Mouse (Mus musculus): Measurements from ENCODE around the gene Tfap2c. TPM values are rescaled to one million over a fixed set of nuclear protein-coding genes. Genes with fewer than 3 reads are reported as not detected.

Tfap2c gene
- polyA plus RNA-seq, 1 experiment from 2014 or later: 12.5 TPM

- peak overlapping the region; percentile 37; the same call in 1 of the 2 replicates for H3K4me2 ChIP-seq (replicated peaks; ENCODE audit: low read depth)
- 8% methylated on average over 27 of the region's 27 CpGs for WGBS
- peaks cover 47% of the 10 kb centered on the region for H3K27me3 ChIP-seq (ENCODE audit: control insufficient read depth, insufficient read depth, low read length)
- H3K27ac ChIP-seq (replicated peaks): no peak overlapping the region
- H3K4me3 ChIP-seq (ENCODE audit: low read depth, low read length): peak overlapping the region; percentile 21
- no peaks in the 10 kb centered on the region for H3K9me3 ChIP-seq (ENCODE audit: control insufficient read depth, low read length)
- ATAC-seq (ENCODE audit: low FRiP score, low TSS enrichment) (no peak), DNase-seq (ENCODE audit: low spot score) (no peak)
- no peaks in the 10 kb centered on the region for H3K4me1 ChIP-seq (replicated peaks; ENCODE audit: control insufficient read depth, insufficient read depth)
- no peak overlapping the region for H3K9ac ChIP-seq (ENCODE audit: low read length)
- no peaks in the 10 kb centered on the region; the same call in 1 of the 2 replicates for H3K36me3 ChIP-seq (ENCODE audit: control insufficient read depth, insufficient read depth, low read length)
- TF ChIP-seq EP300 (optimal IDR thresholded peaks at IDR 0.05) (no peak), CTCF (IDR thresholded peaks at IDR 0.05; ENCODE audit: low read depth) (no peak)
Measured at GRCm38 (mm10) chr2:172547807-172548586, 1.4 kb upstream of the Tfap2c start.

DNA sequence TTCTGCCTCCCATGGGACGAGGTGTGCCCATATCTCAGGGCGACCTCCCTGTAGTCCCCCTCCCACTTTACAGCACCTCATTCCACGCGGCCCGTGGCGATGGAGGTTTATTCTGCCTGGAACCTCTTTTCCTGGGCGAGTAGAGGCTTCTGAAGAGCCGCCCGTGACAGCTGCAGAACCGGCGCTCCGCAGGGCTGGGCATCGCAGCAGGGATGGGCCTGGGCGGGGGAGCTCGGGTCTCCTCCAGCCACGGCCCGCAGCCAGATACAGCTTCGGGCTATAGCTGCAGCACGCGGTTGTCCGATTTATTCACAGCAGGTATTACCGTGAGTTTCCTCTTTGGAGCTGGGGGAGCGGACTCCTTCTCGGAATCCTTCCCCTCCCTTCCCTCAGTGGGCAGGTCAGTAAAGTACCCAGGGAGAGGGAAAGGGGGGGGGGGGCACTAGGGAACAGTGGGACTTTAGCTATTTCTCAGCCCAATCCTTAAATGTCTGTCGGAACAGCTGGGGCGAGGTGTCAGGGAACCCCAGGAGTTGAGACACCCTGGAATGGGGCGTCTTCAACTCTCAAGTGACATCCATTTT lies 629 bp upstream of the Tfap2c start:
- H3K36me3 ChIP-seq (ENCODE audit: control insufficient read depth, insufficient read depth, low read length): no peaks in the 10 kb centered on the region; the same call in 1 of the 2 replicates
- no peak overlapping the region for H3K9ac ChIP-seq (ENCODE audit: low read length)
- WGBS: 2% methylated on average over 26 of the region's 27 CpGs
- no peak for DNase-seq (ENCODE audit: low spot score)
- ATAC-seq (ENCODE audit: low FRiP score, low TSS enrichment): no peak
- no peak overlapping the region for H3K27ac ChIP-seq (replicated peaks)
- H3K9me3 ChIP-seq (ENCODE audit: control insufficient read depth, low read length): no peaks in the 10 kb centered on the region
- H3K4me1 ChIP-seq (replicated peaks; ENCODE audit: control insufficient read depth, insufficient read depth): no peaks in the 10 kb centered on the region
- TF ChIP-seq EP300 (optimal IDR thresholded peaks at IDR 0.05) (no peak), CTCF (IDR thresholded peaks at IDR 0.05; ENCODE audit: low read depth) (no peak)
- H3K4me3 ChIP-seq (ENCODE audit: low read depth, low read length): peak overlapping the region; percentile 47; the same call in 1 of the 2 replicates
- peaks cover 47% of the 10 kb centered on the region for H3K27me3 ChIP-seq (ENCODE audit: control insufficient read depth, insufficient read depth, low read length)
- peak overlapping the region; percentile 51 for H3K4me2 ChIP-seq (replicated peaks; ENCODE audit: low read depth)

DNA sequence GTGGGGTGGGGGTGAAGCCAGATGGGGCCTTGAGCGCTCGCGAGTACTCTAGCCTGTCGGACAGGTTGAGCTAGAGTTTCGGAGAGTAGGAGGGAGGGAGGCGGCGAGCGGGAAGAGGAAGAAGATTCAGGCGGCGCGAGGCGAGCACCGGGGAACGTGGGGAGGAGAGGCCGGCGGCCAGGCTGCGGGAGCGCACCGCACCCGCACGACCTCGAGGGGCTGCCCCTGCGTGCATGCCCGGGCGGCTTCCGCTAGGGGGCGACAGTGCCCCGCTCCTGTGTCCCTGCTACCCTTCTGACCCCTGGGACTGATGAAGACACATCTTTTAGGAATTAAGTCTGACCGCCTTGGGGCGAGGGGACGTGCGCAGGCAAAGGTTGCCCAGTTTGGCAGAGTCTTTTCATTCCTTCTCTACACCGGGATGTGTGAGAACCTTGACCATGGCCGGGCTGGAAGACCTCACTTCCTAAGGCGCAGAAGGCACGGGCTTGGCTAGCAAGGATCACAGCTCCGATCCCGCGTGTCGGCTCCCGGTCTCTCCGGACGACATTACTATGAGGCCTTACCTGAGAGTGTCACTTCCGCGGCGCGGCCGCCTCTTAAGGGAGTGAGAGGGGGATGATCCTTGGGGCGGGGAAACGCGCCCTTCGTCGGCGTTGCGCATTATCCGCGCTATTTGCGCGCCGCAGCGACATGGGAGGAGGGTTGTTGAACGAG lies 1.1 kb downstream of the Tfap2c start:
- DNase-seq (ENCODE audit: low spot score) (peak; percentile 58), ATAC-seq (ENCODE audit: low FRiP score, low TSS enrichment) (0 out of 2 replicates have a peak, but pooled peaks have one; percentile 31)
- H3K4me1 ChIP-seq (replicated peaks; ENCODE audit: control insufficient read depth, insufficient read depth): no peaks in the 10 kb centered on the region
- H3K27ac ChIP-seq (replicated peaks): no peak overlapping the region
- H3K4me3 ChIP-seq (ENCODE audit: low read depth, low read length): peak overlapping the region; percentile 47
- no peaks in the 10 kb centered on the region for H3K9me3 ChIP-seq (ENCODE audit: control insufficient read depth, low read length)
- under 1% methylated on average over 50 of the region's 62 CpGs for whole genome bisulfite sequencing
- TF ChIP-seq EP300 (optimal IDR thresholded peaks at IDR 0.05) (no peak), CTCF (IDR thresholded peaks at IDR 0.05; ENCODE audit: low read depth) (peak; percentile 78)
- H3K27me3 ChIP-seq (ENCODE audit: control insufficient read depth, insufficient read depth, low read length): peaks cover 52% of the 10 kb centered on the region
- H3K4me2 ChIP-seq (replicated peaks; ENCODE audit: low read depth): peak overlapping the region; percentile 51
- no peaks in the 10 kb centered on the region for H3K36me3 ChIP-seq (ENCODE audit: control insufficient read depth, insufficient read depth, low read length)
- H3K9ac ChIP-seq (ENCODE audit: low read length): no peak overlapping the region

DNA sequence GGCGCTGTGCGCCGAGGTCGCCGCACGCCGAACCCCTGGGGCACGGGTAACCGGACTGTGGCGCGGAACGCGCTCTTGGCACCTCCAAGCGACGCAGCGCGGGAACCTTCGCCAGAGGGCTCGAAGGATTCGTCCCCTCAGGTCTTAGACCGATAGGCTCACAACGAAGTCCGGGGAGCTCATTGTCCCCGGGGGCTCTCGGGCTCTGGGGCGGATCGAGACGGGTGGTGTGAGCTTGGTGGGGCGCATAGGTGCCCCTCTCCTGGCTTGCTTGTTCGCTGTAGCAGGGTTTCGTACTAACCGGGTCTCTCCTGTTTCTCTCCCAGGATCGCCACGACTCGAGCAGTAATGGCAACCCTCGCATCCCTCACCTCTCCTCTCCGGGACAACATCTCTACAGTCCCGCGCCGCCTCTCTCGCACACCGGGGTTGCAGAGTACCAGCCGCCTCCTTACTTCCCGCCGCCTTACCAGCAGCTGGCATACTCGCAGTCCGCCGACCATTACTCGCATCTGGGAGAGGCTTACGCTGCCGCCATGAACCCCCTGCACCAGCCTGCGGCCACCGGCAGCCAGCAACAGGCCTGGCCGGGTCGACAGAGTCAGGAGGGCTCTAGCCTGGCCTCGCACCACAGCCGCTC lies 1.8 kb downstream of the Tfap2c start:
- ATAC-seq (ENCODE audit: low FRiP score, low TSS enrichment): no peak
- H3K27me3 ChIP-seq (ENCODE audit: control insufficient read depth, insufficient read depth, low read length): peaks cover 45% of the 10 kb centered on the region
- peak overlapping the region; percentile 51 for H3K4me2 ChIP-seq (replicated peaks; ENCODE audit: low read depth)

GRCm38 (mm10) chr2:172551872-172552271 lies 2.5 kb downstream of the Tfap2c start:
- H3K4me2 ChIP-seq (replicated peaks; ENCODE audit: low read depth): peak overlapping the region; percentile 51
- H3K9me3 ChIP-seq (ENCODE audit: control insufficient read depth, low read length): no peaks in the 10 kb centered on the region
- H3K36me3 ChIP-seq (ENCODE audit: control insufficient read depth, insufficient read depth, low read length): no peaks in the 10 kb centered on the region
- peaks cover 41% of the 10 kb centered on the region for H3K27me3 ChIP-seq (ENCODE audit: control insufficient read depth, insufficient read depth, low read length)
- WGBS: 12% methylated on average over 13 of the region's 14 CpGs
- TF ChIP-seq CTCF (IDR thresholded peaks at IDR 0.05; ENCODE audit: low read depth) (no peak), EP300 (optimal IDR thresholded peaks at IDR 0.05) (no peak)
- peak overlapping the region; percentile 47 for H3K4me3 ChIP-seq (ENCODE audit: low read depth, low read length)
- ATAC-seq (ENCODE audit: low FRiP score, low TSS enrichment) (no peak), DNase-seq (ENCODE audit: low spot score) (no peak)
- H3K9ac ChIP-seq (ENCODE audit: low read length): no peak overlapping the region
- no peak overlapping the region for H3K27ac ChIP-seq (replicated peaks)
- H3K4me1 ChIP-seq (replicated peaks; ENCODE audit: control insufficient read depth, insufficient read depth): no peaks in the 10 kb centered on the region

More for the DNA sequence above, 1.8 kb downstream of the Tfap2c start:
- 1% methylated on average over 53 of the region's 57 CpGs for WGBS
- Histone ChIP-seq H3K27ac (replicated peaks) (no peak overlapping the region), H3K4me3 (ENCODE audit: low read depth, low read length) (peak overlapping the region; percentile 47), H3K9ac (ENCODE audit: low read length) (no peak overlapping the region), H3K9me3 (ENCODE audit: control insufficient read depth, low read length) (no peaks in the 10 kb centered on the region), H3K4me1 (replicated peaks; ENCODE audit: control insufficient read depth, insufficient read depth) (no peaks in the 10 kb centered on the region), H3K36me3 (ENCODE audit: control insufficient read depth, insufficient read depth, low read length) (no peaks in the 10 kb centered on the region)
- DNase-seq (ENCODE audit: low spot score): peak; percentile 21
- no peak for TF ChIP-seq EP300 (optimal IDR thresholded peaks at IDR 0.05)
